Mouse (Mus musculus) spleen, adult 2 months (tissue): ENCODE results near the gene Dis3. TPM values are rescaled to one million over a fixed set of nuclear protein-coding genes. Genes with fewer than 3 reads are reported as not detected.

Experiments
- DNase-seq, 2 experiments: peaks; one replicate each; pipeline versions ENCODE4 v3.0.0 to v3.0.0-alpha.2; 2012 to 2021; ENCODE audit warnings: low spot score in 2 of 2, low read depth in 1 of 2
- H3K27ac ChIP-seq: fragments of 200-500 bp; 2 replicates; pipeline ENCODE4 v1.5.1; 2012; ENCODE audit warnings: low read length, inconsistent platforms; ENCODE audit not compliant: insufficient read depth
- H3K27me3 ChIP-seq: fragments of 200-500 bp; 2 replicates; pipeline ENCODE4 v1.6.1; 2012; ENCODE audit warnings: mild to moderate bottlenecking, moderate library complexity, low read length, inconsistent platforms; ENCODE audit not compliant: control insufficient read depth, insufficient read depth
- H3K36me3 ChIP-seq: fragments of 200-500 bp; 2 replicates; pipeline ENCODE4 v1.6.1; 2012; ENCODE audit warnings: mild to moderate bottlenecking, low read length, inconsistent platforms; ENCODE audit not compliant: control insufficient read depth, insufficient read depth
- H3K4me1 ChIP-seq: fragments of 200-500 bp; 2 replicates; pipeline ENCODE4 v1.6.1; 2011; ENCODE audit warnings: inconsistent platforms; ENCODE audit not compliant: control insufficient read depth, insufficient read depth, insufficient read length
- H3K4me3 ChIP-seq: fragments of 200-500 bp; 2 replicates; pipeline ENCODE4 v1.5.1; 2011; ENCODE audit warnings: mild to moderate bottlenecking, inconsistent platforms; ENCODE audit not compliant: insufficient read depth, insufficient read length; ENCODE audit errors: extremely low read depth
- CTCF ChIP-seq: fragments of 200-500 bp; IDR thresholded peaks from 2 replicates; pipeline ENCODE4 v1.5.1; 2011; ENCODE audit warnings: mild to moderate bottlenecking, inconsistent platforms; ENCODE audit not compliant: insufficient read depth, insufficient read length, insufficient replicate concordance; ENCODE audit errors: extremely low read depth
- POLR2A ChIP-seq: fragments of 200-500 bp; IDR thresholded peaks from 2 replicates; pipeline ENCODE4 v1.6.1; 2011; ENCODE audit warnings: low read depth, low read length, inconsistent platforms
- WGBS: fragments of 180-500 bp; shearing (Covaris S2); methylation state at CpG from one replicate; pipeline ENCODE4 v1.1.7; 2018; 5-methylcytosine and 5-hydroxymethylcytosine counted together
- polyA plus RNA-seq: library from polyadenylated mRNA; depleted of rRNA; stranded (reverse); fragments of >200 nt; gene quantifications from 2 replicates; pipeline ENCODE4 v1.2.3, GENCODE M21; 2012; rRNA removed

Dis3 gene
- 3.2 and 5.2 TPM in 2 replicates for polyA plus RNA-seq

DNA sequence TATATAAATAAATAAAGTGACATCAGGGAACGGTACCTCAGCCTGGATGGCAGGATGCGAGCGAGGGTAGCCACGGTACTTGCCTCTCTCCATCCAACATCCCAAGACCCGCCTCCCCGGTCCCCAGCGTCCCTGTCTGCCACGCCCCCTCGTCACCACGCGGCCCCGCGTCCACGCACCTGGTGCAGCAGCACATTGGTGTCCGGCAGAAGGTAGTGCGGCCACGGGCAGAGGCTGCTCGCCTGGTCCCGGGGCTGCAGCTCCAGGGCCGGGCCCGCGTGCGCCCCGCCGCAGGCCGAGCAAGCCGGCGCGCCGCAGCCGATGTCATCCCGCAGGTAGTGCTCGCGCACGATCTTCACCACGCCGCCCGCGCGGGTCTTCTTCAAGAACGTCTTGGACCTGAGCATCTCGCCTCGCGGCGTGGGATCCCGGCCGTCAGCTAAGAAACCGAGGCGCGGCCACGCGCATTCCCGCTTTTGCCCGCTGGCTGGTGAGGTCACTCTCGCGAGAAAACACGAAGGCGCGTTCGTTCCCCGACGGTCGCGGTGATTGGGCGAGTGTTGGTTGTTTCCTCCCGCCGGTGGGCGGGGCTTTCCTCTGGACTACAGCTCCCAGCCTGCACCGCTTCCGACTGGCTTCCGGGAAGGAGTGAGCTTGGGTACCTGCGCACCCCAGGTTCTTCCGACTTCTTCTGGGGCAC, at the start of gene Dis3, which contains the start of gene Pibf1:
Dis3 (minus strand) TSS at position 504 of the 700 bp plus-strand sequence.
Pibf1 (plus strand) TSS at position 158 of the 700 bp plus-strand sequence.
- Histone ChIP-seq H3K4me1 (peaks cover 3% of the 10 kb centered on the region), H3K36me3 (peaks cover 15% of the 10 kb centered on the region), H3K27ac (peak within 1 kb of the TSS; percentile 73), H3K4me3 (peak within 1 kb of the TSS; percentile 99), H3K27me3 (no peaks in the 10 kb centered on the region)
- peak; percentile 96 to 99 for DNase-seq
- WGBS = under 1% methylated on average over 73 of the region's 73 CpGs
- TF ChIP-seq CTCF = no peak
- TF ChIP-seq POLR2A = peak; percentile 12

GRCm38 (mm10) chr14:99146841-99147240, 47.3 kb upstream of the Dis3 start:
- no peaks in the 10 kb centered on the region for H3K27me3 ChIP-seq
- no peak overlapping the region for H3K27ac ChIP-seq
- TF ChIP-seq CTCF = no peak
- TF ChIP-seq POLR2A = no peak
- no peaks in the 10 kb centered on the region for H3K4me1 ChIP-seq
- peaks cover 8% of the 10 kb centered on the region; the same call in 1 of the 2 replicates for H3K36me3 ChIP-seq
- WGBS = 91% methylated on average over 1 of the region's 1 CpGs
- no peak overlapping the region for H3K4me3 ChIP-seq
- no peak for DNase-seq

- WGBS = 52% methylated on average over 15 of the region's 15 CpGs
Measured at GRCm38 (mm10) chr14:99141786-99142633, 42.4 kb upstream of the Dis3 start.

GRCm38 (mm10) chr14:99140036-99140435, 40.5 kb upstream of the Dis3 start:
- WGBS = 96% methylated on average over 2 of the region's 2 CpGs

More at GRCm38 (mm10) chr14:99141786-99142633, 42.4 kb upstream of the Dis3 start:
- peaks cover 4% of the 10 kb centered on the region for H3K36me3 ChIP-seq
- TF ChIP-seq POLR2A = no peak
- peak; percentile 96 for TF ChIP-seq CTCF
- H3K4me1 ChIP-seq = no peaks in the 10 kb centered on the region
- peak; percentile 34 to 71 for DNase-seq
- no peak overlapping the region for H3K27ac ChIP-seq
- no peaks in the 10 kb centered on the region for H3K27me3 ChIP-seq
- no peak overlapping the region for H3K4me3 ChIP-seq

DNA sequence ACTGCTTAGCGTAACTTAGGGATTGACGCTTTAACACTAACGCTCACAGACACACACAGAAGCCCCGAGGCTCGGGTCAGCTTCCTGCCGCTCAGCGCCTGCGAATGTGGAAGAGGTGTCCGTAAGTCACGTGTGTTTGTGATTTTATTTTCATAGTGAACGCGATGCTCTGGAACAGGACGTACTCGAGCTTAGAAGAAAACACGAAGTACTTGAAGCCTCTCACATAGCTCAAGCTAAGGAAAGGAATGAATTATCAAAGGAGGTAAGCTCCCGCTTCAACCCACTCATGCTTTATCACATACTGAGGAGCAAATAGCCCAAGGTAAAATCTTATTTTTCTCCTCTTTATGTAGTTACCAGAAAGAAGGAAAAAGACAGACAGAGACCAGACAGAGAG, 36.7 kb upstream of the Dis3 start:
- no peak overlapping the region for H3K4me3 ChIP-seq
- TF ChIP-seq CTCF (no peak), POLR2A (no peak)
- H3K4me1 ChIP-seq = no peaks in the 10 kb centered on the region
- H3K36me3 ChIP-seq = peaks cover 16% of the 10 kb centered on the region
- no peak for DNase-seq
- H3K27ac ChIP-seq = no peak overlapping the region
- 95% methylated on average over 16 of the region's 16 CpGs for WGBS
- H3K27me3 ChIP-seq = no peaks in the 10 kb centered on the region

More at GRCm38 (mm10) chr14:99140036-99140435, 40.5 kb upstream of the Dis3 start:
- Histone ChIP-seq H3K36me3 (peaks cover 15% of the 10 kb centered on the region), H3K27ac (no peak overlapping the region), H3K27me3 (no peaks in the 10 kb centered on the region), H3K4me1 (no peaks in the 10 kb centered on the region), H3K4me3 (no peak overlapping the region)
- DNase-seq = no peak
- TF ChIP-seq CTCF (no peak), POLR2A (no peak)

DNA sequence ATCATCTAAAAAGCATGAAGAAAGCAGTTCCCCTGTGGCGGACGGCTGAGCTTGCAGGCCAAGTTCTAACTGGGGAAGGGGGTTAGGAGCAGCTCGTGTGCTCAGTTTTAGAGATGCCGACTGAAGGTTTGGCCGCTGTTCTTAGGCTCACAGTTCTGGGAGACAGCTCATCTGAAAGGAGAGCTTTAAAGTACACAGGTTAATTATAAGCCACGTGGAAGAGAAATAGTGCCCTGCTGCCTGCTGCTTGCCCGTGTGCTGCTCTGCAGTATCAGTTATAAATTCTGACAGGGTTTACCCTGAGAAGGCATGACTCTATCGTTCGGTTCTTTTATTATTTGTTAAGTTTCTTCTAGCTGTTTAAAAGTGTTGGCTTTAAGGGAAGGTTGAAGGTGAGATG, 36.2 kb upstream of the Dis3 start:
- Histone ChIP-seq H3K4me3 (no peak overlapping the region), H3K27ac (no peak overlapping the region), H3K4me1 (no peaks in the 10 kb centered on the region), H3K36me3 (peaks cover 19% of the 10 kb centered on the region), H3K27me3 (no peaks in the 10 kb centered on the region)
- TF ChIP-seq CTCF = no peak
- TF ChIP-seq POLR2A = no peak
- WGBS = 97% methylated on average over 9 of the region's 9 CpGs
- DNase-seq = no peak
